Mouse (Mus musculus) forebrain, embryonic 16.5 days (tissue): ENCODE data around the gene Olfr827. TPM values are rescaled to one million over a fixed set of nuclear protein-coding genes. Genes with fewer than 3 reads are reported as not detected.

Experiments used
- ATAC-seq: fragments of 200-750 bp; cut with Nextera tagmentation; 2 replicates; pipeline ENCODE4 v1.8.0; 2017; ENCODE audit warnings: mild to moderate bottlenecking, moderate library complexity
- H3K27ac ChIP-seq: fragments of 300-500 bp; sonication (generic); 2 replicates; pipeline ENCODE4 v1.5.1; 2014; ENCODE audit warnings: low read length, control low read depth
- H3K27me3 ChIP-seq: fragments of 300-500 bp; sonication (generic); replicated peaks from 2 replicates; pipeline ENCODE4 v1.6.1; 2014; ENCODE audit warnings: low read length; ENCODE audit not compliant: control insufficient read depth, insufficient read depth
- H3K36me3 ChIP-seq: fragments of 300-500 bp; sonication (generic); 2 replicates; pipeline ENCODE4 v1.6.1; 2014; ENCODE audit not compliant: control insufficient read depth, insufficient read depth
- H3K4me1 ChIP-seq: fragments of 300-500 bp; sonication (generic); replicated peaks from 2 replicates; pipeline ENCODE4 v1.6.1; 2014; ENCODE audit warnings: low read length; ENCODE audit not compliant: control insufficient read depth, insufficient read depth
- H3K4me2 ChIP-seq: fragments of 300-500 bp; sonication (generic); 2 replicates; pipeline ENCODE4 v1.6.1; 2014; ENCODE audit warnings: mild to moderate bottlenecking, low read length, control low read depth
- H3K4me3 ChIP-seq: fragments of 300-500 bp; sonication (generic); replicated peaks from 2 replicates; pipeline ENCODE4 v1.5.1; 2014; ENCODE audit warnings: mild to moderate bottlenecking, low read length, control low read depth
- H3K9ac ChIP-seq: fragments of 300-500 bp; sonication (generic); replicated peaks from 2 replicates; pipeline ENCODE4 v1.6.1; 2014; ENCODE audit warnings: low read depth, low read length, control low read depth
- H3K9me3 ChIP-seq: fragments of 300-500 bp; sonication (generic); 2 replicates; pipeline ENCODE4 v1.6.1; 2016; ENCODE audit warnings: low read length; ENCODE audit not compliant: control insufficient read depth
- WGBS: fragments of 180-500 bp; shearing (Covaris S2); extraction: QIAGEN DNeasy Blood & Tissue Kit; methylation state at CpG from one replicate; pipeline ENCODE4 v1.1.7; 2014; 5-methylcytosine and 5-hydroxymethylcytosine counted together
- polyA plus RNA-seq: library from polyadenylated mRNA; unstranded; fragments of >200 nt; fragmentation: Nextera tagmentation; extraction: Ambion mirVana; gene quantifications from 2 replicates; pipeline ENCODE4 v1.2.1, GENCODE M21; 2015

Olfr827 gene
- polyA plus RNA-seq, 1 experiment from 2014 or later = not detected

- H3K27ac ChIP-seq = no peak overlapping the region
- no peaks in the 10 kb centered on the region for H3K36me3 ChIP-seq
- H3K4me2 ChIP-seq = no peak overlapping the region
- no peak overlapping the region for H3K4me3 ChIP-seq
- no peak for ATAC-seq
- H3K4me1 ChIP-seq = no peaks in the 10 kb centered on the region
- no peaks in the 10 kb centered on the region for H3K9me3 ChIP-seq
- H3K27me3 ChIP-seq = no peaks in the 10 kb centered on the region
- WGBS = 86% methylated on average over 3 of the region's 3 CpGs
- H3K9ac ChIP-seq = no peak overlapping the region
Observed at GRCm38 (mm10) chr10:130225034-130225433, 10.8 kb upstream of the Olfr827 start.

GRCm38 (mm10) chr10:130184086-130184485 is 30.1 kb downstream of the Olfr827 start, which contains the start of gene Olfr826:
Gene Olfr826 (minus strand): TSS chr10:130184186.
- 73% methylated on average over 1 of the region's 1 CpGs for WGBS
- ATAC-seq = no peak

GRCm38 (mm10) chr10:130166666-130167065 is 47.5 kb downstream of the Olfr827 start, which contains the start of gene Olfr825:
Gene Olfr825 (minus strand): TSS chr10:130166766.
- Histone ChIP-seq H3K27ac (no peak within 1 kb of the TSS), H3K4me2 (no peak within 1 kb of the TSS), H3K4me1 (no peaks in the 10 kb centered on the region), H3K9me3 (no peaks in the 10 kb centered on the region; the same call in 1 of the 2 replicates), H3K4me3 (no peak within 1 kb of the TSS), H3K9ac (no peak within 1 kb of the TSS), H3K36me3 (no peaks in the 10 kb centered on the region), H3K27me3 (no peaks in the 10 kb centered on the region)
- no peak for ATAC-seq

More at GRCm38 (mm10) chr10:130184086-130184485, 30.1 kb downstream of the Olfr827 start, which contains the start of gene Olfr826:
- no peaks in the 10 kb centered on the region for H3K27me3 ChIP-seq
- H3K4me2 ChIP-seq = no peak within 1 kb of the TSS
- no peaks in the 10 kb centered on the region for H3K4me1 ChIP-seq
- no peak within 1 kb of the TSS for H3K27ac ChIP-seq
- no peaks in the 10 kb centered on the region for H3K36me3 ChIP-seq
- no peak within 1 kb of the TSS for H3K9ac ChIP-seq
- H3K9me3 ChIP-seq = no peaks in the 10 kb centered on the region
- no peak within 1 kb of the TSS for H3K4me3 ChIP-seq

GRCm38 (mm10) chr10:130165196-130165595 is 49.0 kb downstream of the Olfr827 start:
- Histone ChIP-seq H3K9me3 (no peaks in the 10 kb centered on the region), H3K27ac (no peak overlapping the region), H3K4me1 (no peaks in the 10 kb centered on the region), H3K4me3 (no peak overlapping the region), H3K27me3 (no peaks in the 10 kb centered on the region), H3K36me3 (no peaks in the 10 kb centered on the region), H3K9ac (no peak overlapping the region), H3K4me2 (no peak overlapping the region)
- no peak for ATAC-seq

Other genes with a start within 250 kb of the Olfr827 start
- gene Olfr819, start 247.1 kb downstream of the Olfr827 start, polyA plus RNA-seq = not detected in 2 replicates
- gene Olfr247, start 238.3 kb downstream of the Olfr827 start, polyA plus RNA-seq = not detected in 2 replicates
- not detected in 2 replicates for gene Gm10310, start 229.3 kb downstream of the Olfr827 start, polyA plus RNA-seq
- not detected in 2 replicates for gene Olfr820, start 201.8 kb downstream of the Olfr827 start, polyA plus RNA-seq
- not detected in 2 replicates for gene Olfr821, start 184.1 kb downstream of the Olfr827 start, polyA plus RNA-seq
- not detected in 2 replicates for gene Olfr822, start 143.2 kb downstream of the Olfr827 start, polyA plus RNA-seq
- not detected in 2 replicates for gene Olfr823, start 99.0 kb downstream of the Olfr827 start, polyA plus RNA-seq
- not detected in 2 replicates for gene Olfr824, start 84.4 kb downstream of the Olfr827 start, polyA plus RNA-seq
- gene Olfr825, start 47.6 kb downstream of the Olfr827 start, polyA plus RNA-seq = not detected in 2 replicates
- not detected in 2 replicates for gene Olfr826, start 30.2 kb downstream of the Olfr827 start, polyA plus RNA-seq
- 4.2 and 5.4 TPM in 2 replicates for gene Neurod4, start 65.8 kb upstream of the Olfr827 start, polyA plus RNA-seq
- not detected in 2 replicates for gene Tespa1, start 108.5 kb upstream of the Olfr827 start, polyA plus RNA-seq
- gene Vmn2r84, start 179.9 kb upstream of the Olfr827 start, polyA plus RNA-seq = 0.02 TPM in 1 of 2 replicates, not detected in the other
- 0.03 TPM in 1 of 2 replicates, not detected in the other for gene Vmn2r85, start 215.3 kb upstream of the Olfr827 start, polyA plus RNA-seq
- gene Vmn2r86, start 241.6 kb upstream of the Olfr827 start, polyA plus RNA-seq = 0.04 and 0.09 TPM in 2 replicates